Mouse (Mus musculus) adrenal gland (tissue): ENCODE data around the gene Utp3.

Experiments used
- intact Hi-C: fragments of 180-260 bp; cut with DNase I; formaldehyde crosslinking; loops from one replicate; pipeline ENCODE4 v1.15.1; 2025

The Utp3 gene

GRCm38 (mm10) chr5:88604641-88605358 is 50.5 kb downstream of the Utp3 start:
- intact Hi-C loops, result no loop called here
